Mouse (Mus musculus): ENCODE results near the gene Eno2.

- TF ChIP-seq CTCF (IDR thresholded peaks at IDR 0.05; ENCODE audit: control insufficient read depth, insufficient read depth, low read length) = no peak
- TF ChIP-seq POLR2A (IDR thresholded peaks at IDR 0.05; ENCODE audit: borderline replicate concordance, control insufficient read depth, low read depth, low read length) = no peak
Observed at GRCm38 (mm10) chr6:124750405-124750804, 19.1 kb downstream of the Eno2 start.
